Mouse (Mus musculus) spleen, embryonic (tissue): ENCODE measurements at regions not wholly inside any gene's neighbourhood (a gene's known extent, or its start where the extent isn't known, plus 50 kb on each side); places are given as distances from the start of the nearest gene placed in this dataset.

Source experiments
- CTCF ChIA-PET: fragments of 350-600 bp; sonication (Branson Sonifier 250); formaldehyde crosslinking; loops from one replicate; lab custom pipeline; 2022; lab: Charles Lee

DNA sequence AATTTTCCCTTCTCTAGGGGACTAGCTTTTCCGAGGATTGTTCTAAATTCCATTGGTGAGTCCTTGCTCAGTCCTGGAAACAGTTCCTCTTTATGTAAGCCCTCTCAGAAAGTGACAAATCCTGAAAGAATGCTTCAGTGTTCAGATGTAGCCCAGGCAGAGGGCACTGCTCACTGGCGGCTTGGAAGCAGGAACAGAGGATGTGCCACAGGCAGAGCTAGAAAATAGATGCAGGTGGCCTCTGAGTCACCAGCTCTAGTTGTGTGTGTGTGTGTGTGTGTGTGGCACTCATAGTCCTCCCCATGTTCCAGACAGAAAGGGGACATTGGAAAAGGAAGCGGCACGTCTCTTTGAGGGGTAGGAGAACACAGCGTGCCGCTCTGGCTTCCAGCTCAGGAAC is 52.5 kb upstream of the Ampd3 start:
- CTCF ChIA-PET = no interaction called here

DNA sequence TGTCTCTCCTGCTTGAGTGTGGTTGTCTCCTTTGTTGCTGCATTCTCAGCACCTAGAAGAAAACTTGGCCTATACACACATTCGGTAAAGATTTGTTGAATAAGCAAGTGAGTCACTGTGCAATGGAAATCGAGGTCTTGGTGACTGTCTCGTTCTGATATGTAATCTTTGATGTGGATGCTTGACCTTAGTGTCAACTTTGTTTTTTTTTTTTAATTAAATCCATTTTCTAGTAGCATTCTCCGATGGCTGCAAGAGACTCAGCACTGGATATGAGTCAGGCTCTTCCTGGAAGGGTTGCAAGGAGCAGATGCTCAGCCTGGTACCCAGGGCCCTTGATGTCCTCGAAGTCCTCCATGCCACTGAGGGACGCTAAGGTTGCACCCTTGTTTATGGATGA is 50.9 kb upstream of the Ampd3 start:
- CTCF ChIA-PET = no interaction called here
